Mouse (Mus musculus): ENCODE measurements around the gene Chst2. TPM values are rescaled to one million over a fixed set of nuclear protein-coding genes. Genes with fewer than 3 reads are reported as not detected.

The Chst2 gene
- polyA plus RNA-seq, 1 experiment from 2014 or later: 12.1 TPM

DNA sequence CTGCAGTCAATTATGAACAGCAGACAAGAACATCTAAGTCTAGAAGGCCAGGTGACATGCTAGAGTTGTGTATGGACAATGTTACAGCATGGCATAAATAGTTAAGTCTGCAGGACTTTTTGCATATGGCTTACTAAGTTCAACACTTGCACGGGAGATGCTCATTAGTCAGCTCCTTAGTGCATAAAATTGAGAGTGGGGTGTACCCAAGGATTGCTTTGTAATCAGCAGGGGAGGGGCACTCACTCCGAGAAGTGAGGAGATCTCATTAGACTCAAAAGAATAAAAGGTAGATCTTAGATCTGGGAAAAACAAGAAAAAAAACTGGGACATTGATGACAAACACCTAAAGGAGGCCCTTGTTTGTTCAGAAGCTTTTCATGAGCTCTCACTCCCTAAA, 54.6 kb downstream of the Chst2 start:
- no peaks in the 10 kb centered on the region for H3K36me3 ChIP-seq
- no peak overlapping the region for H3K4me3 ChIP-seq
- no peaks in the 10 kb centered on the region for H3K4me1 ChIP-seq
- no peaks in the 10 kb centered on the region for H3K27me3 ChIP-seq
- no peaks in the 10 kb centered on the region for H3K9me3 ChIP-seq
- no peak overlapping the region for H3K4me2 ChIP-seq
- no peak overlapping the region for H3K9ac ChIP-seq
- no peak for ATAC-seq (ENCODE audit: borderline replicate concordance, extremely low read depth, low FRiP score, low TSS enrichment)
- WGBS: 74% methylated on average over 2 of the region's 2 CpGs
- no peak overlapping the region for H3K27ac ChIP-seq

DNA sequence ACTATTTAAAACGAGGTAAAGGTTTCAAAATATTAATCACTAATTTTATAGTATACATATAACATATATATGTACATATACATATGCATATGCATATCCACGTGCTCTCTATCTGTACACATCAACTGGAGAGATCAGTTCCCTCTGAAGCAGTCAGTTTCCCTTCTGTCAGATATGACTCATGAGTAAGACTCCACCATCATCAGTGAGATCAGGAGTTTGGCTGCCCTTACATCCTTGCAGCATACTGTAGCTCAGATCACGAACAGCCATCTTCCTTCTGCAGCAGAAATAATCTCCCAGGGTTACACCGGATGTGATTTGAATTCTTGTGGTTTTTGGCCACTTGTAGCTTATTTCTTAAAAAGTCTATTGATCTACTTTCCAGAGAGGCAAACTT, 56.0 kb downstream of the Chst2 start:
- Histone ChIP-seq H3K4me3 (no peak overlapping the region), H3K9ac (no peak overlapping the region), H3K4me1 (no peaks in the 10 kb centered on the region), H3K9me3 (no peaks in the 10 kb centered on the region), H3K36me3 (no peaks in the 10 kb centered on the region), H3K27ac (no peak overlapping the region), H3K27me3 (no peaks in the 10 kb centered on the region), H3K4me2 (no peak overlapping the region)
- ATAC-seq (ENCODE audit: borderline replicate concordance, extremely low read depth, low FRiP score, low TSS enrichment): no peak
- 69% methylated on average over 4 of the region's 4 CpGs for WGBS

Other genes with a start within 250 kb of the Chst2 start
- gene U2surp, start 105.3 kb upstream of the Chst2 start, polyA plus RNA-seq (2015; fragmentation: Nextera tagmentation; extraction: Ambion mirVana): 126 and 127 TPM in 2 replicates
- 0.12 and 0.13 TPM in 2 replicates for gene Paqr9, start 152.9 kb upstream of the Chst2 start, polyA plus RNA-seq (2015; fragmentation: Nextera tagmentation; extraction: Ambion mirVana)
- gene Pcolce2, start 230.9 kb upstream of the Chst2 start, polyA plus RNA-seq (2015; fragmentation: Nextera tagmentation; extraction: Ambion mirVana): 8.0 and 8.3 TPM in 2 replicates